Mouse (Mus musculus): ENCODE results near the gene Htr3b. TPM values are rescaled to one million over a fixed set of nuclear protein-coding genes. Genes with fewer than 3 reads are reported as not detected.

The Htr3b gene
- total RNA-seq, 1 experiment from 2014 or later: not detected

GRCm38 (mm10) chr9:48961314-48961713 lies 3.5 kb downstream of the Htr3b start:
- ATAC-seq (replicated peaks in 1 of 2; ENCODE audit: insufficient read depth in 1 of 2, low FRiP score in 2 of 2, low TSS enrichment in 1 of 2, low read depth in 1 of 2, poor library complexity in 2 of 2, severe bottlenecking in 2 of 2): no peak

GRCm38 (mm10) chr9:48947565-48947964 lies 17.2 kb downstream of the Htr3b start:
- ATAC-seq (replicated peaks in 1 of 2; ENCODE audit: insufficient read depth in 1 of 2, low FRiP score in 2 of 2, low TSS enrichment in 1 of 2, low read depth in 1 of 2, poor library complexity in 2 of 2, severe bottlenecking in 2 of 2): no peak

GRCm38 (mm10) chr9:48942349-48942748 lies 22.4 kb downstream of the Htr3b start:
- no peak for ATAC-seq (replicated peaks in 1 of 2; ENCODE audit: insufficient read depth in 1 of 2, low FRiP score in 2 of 2, low TSS enrichment in 1 of 2, low read depth in 1 of 2, poor library complexity in 2 of 2, severe bottlenecking in 2 of 2)

- no peak for ATAC-seq (replicated peaks in 1 of 2; ENCODE audit: insufficient read depth in 1 of 2, low FRiP score in 2 of 2, low TSS enrichment in 1 of 2, low read depth in 1 of 2, poor library complexity in 2 of 2, severe bottlenecking in 2 of 2)
These were observed 35.4 kb downstream of the Htr3b start for GRCm38 (mm10) chr9:48929436-48929835.

- ATAC-seq (replicated peaks in 1 of 2; ENCODE audit: insufficient read depth in 1 of 2, low FRiP score in 2 of 2, low TSS enrichment in 1 of 2, low read depth in 1 of 2, poor library complexity in 2 of 2, severe bottlenecking in 2 of 2): no peak
These were observed 36.0 kb downstream of the Htr3b start for GRCm38 (mm10) chr9:48928781-48929180.

- ATAC-seq (replicated peaks in 1 of 2; ENCODE audit: insufficient read depth in 1 of 2, low FRiP score in 2 of 2, low TSS enrichment in 1 of 2, low read depth in 1 of 2, poor library complexity in 2 of 2, severe bottlenecking in 2 of 2): no peak
These were observed 48.6 kb downstream of the Htr3b start for GRCm38 (mm10) chr9:48916011-48916788.

- peak in 1 of 2 experiments; percentile 42; a peak in 1 of 4 replicates for ATAC-seq (replicated peaks in 1 of 2; ENCODE audit: insufficient read depth in 1 of 2, low FRiP score in 2 of 2, low TSS enrichment in 1 of 2, low read depth in 1 of 2, poor library complexity in 2 of 2, severe bottlenecking in 2 of 2)
These were observed 53.8 kb downstream of the Htr3b start, which contains the start of gene Htr3a for GRCm38 (mm10) chr9:48910885-48911537. Htr3a (minus strand) TSS chr9:48911099.

- no peak for ATAC-seq (replicated peaks in 1 of 2; ENCODE audit: insufficient read depth in 1 of 2, low FRiP score in 2 of 2, low TSS enrichment in 1 of 2, low read depth in 1 of 2, poor library complexity in 2 of 2, severe bottlenecking in 2 of 2)
These were observed 60.4 kb downstream of the Htr3b start for GRCm38 (mm10) chr9:48904421-48904820.

GRCm38 (mm10) chr9:48903766-48904165 lies 61.0 kb downstream of the Htr3b start:
- no peak for ATAC-seq (replicated peaks in 1 of 2; ENCODE audit: insufficient read depth in 1 of 2, low FRiP score in 2 of 2, low TSS enrichment in 1 of 2, low read depth in 1 of 2, poor library complexity in 2 of 2, severe bottlenecking in 2 of 2)

- no peak for ATAC-seq (replicated peaks in 1 of 2; ENCODE audit: insufficient read depth in 1 of 2, low FRiP score in 2 of 2, low TSS enrichment in 1 of 2, low read depth in 1 of 2, poor library complexity in 2 of 2, severe bottlenecking in 2 of 2)
These were observed 66.2 kb downstream of the Htr3b start for GRCm38 (mm10) chr9:48898551-48898950.

GRCm38 (mm10) chr9:48895819-48896536 lies 68.8 kb downstream of the Htr3b start:
- ATAC-seq (replicated peaks in 1 of 2; ENCODE audit: insufficient read depth in 1 of 2, low FRiP score in 2 of 2, low TSS enrichment in 1 of 2, low read depth in 1 of 2, poor library complexity in 2 of 2, severe bottlenecking in 2 of 2): no peak

- no peak for ATAC-seq (replicated peaks in 1 of 2; ENCODE audit: insufficient read depth in 1 of 2, low FRiP score in 2 of 2, low TSS enrichment in 1 of 2, low read depth in 1 of 2, poor library complexity in 2 of 2, severe bottlenecking in 2 of 2)
These were observed 70.0 kb downstream of the Htr3b start for GRCm38 (mm10) chr9:48894755-48895154.

- ATAC-seq (replicated peaks in 1 of 2; ENCODE audit: insufficient read depth in 1 of 2, low FRiP score in 2 of 2, low TSS enrichment in 1 of 2, low read depth in 1 of 2, poor library complexity in 2 of 2, severe bottlenecking in 2 of 2): peak; percentile 34 to 43; a peak in 2 of 4 replicates
These were observed 70.8 kb downstream of the Htr3b start for GRCm38 (mm10) chr9:48893986-48894385.

- ATAC-seq (replicated peaks in 1 of 2; ENCODE audit: insufficient read depth in 1 of 2, low FRiP score in 2 of 2, low TSS enrichment in 1 of 2, low read depth in 1 of 2, poor library complexity in 2 of 2, severe bottlenecking in 2 of 2): no peak
These were observed 75.7 kb downstream of the Htr3b start for GRCm38 (mm10) chr9:48889093-48889492.

Other genes starting within 250 kb of the Htr3b start
- 3.3 and 3.7 TPM in 2 replicates for gene Zbtb16, start 128.8 kb downstream of the Htr3b start, total RNA-seq (2017)
- gene Htr3a, start 53.9 kb downstream of the Htr3b start, total RNA-seq (2017): not detected in 2 replicates
- gene Usp28, start 20.4 kb upstream of the Htr3b start, total RNA-seq (2017): 12.4 and 13.6 TPM in 2 replicates
- gene Zw10, start 90.6 kb upstream of the Htr3b start, total RNA-seq (2017): 33.0 and 33.4 TPM in 2 replicates
- gene Tmprss5, start 116.3 kb upstream of the Htr3b start, total RNA-seq (2017): not detected in 2 replicates